ENCODE assay signal across 9 mouse cellular contexts in the genomic region with DNA sequence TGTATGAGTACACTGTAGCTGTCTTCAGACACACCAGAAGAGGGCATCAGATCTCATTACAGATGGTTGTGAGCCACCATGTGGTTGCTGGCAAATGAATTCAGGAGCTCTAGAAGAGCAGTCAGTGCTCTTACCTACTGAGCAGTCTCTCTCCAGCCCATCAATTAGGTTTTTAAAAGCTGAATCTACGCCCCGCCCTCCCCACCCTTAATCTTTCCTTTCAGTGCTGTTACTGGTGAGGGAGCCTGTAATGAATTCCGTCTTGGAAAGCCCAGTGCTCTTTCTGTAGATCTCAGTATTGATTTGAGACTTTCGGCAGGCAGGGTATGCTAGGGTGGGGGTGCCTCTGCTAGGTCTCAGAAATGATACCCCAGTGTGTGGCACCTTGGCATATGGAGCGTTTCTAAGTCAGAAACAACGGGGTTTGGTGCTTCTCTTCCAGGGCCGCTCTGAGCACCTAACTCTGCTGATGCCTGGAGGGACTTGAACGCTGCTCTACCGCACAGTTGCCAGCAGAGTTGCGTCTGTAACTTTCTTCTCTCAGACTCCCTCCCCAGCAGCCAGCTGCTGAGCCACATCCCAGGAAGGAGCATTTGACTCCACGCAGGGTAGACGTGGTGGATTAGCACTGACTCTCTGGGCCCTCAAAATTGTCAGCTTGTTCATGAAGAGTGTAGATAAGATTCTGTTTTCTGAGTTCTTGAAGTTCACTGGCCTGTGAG. TPM values are rescaled to one million over a fixed set of nuclear protein-coding genes. Genes with fewer than 3 reads are reported as not detected.
DNase-seq lines count a peak whose midpoint lies in the region; ATAC-seq and TF ChIP-seq lines count a peak whose summit lies in the region.
"Had no signal": no experiment of that assay in that cellular context is flagged by ENCODE, and none has a peak within 500 bp of the region (broad histone marks: within the 10 kb centered on the region; RNA-seq: fewer than 3 reads in every experiment).

No protein-coding gene starts in this region.

- peak overlapping the region; percentile 2 for H3K4me3 ChIP-seq in gastrocnemius, adult 2 months
- H3K4me3 ChIP-seq in ES-E14 (ENCODE audit: insufficient read depth in 1 of 2, low read depth in 1 of 2, low read length in 2 of 2, poor library complexity in 1 of 2, severe bottlenecking in 1 of 2): peak overlapping the region in 1 of 2 experiments; percentile 29; a peak in 1 of 4 replicates
- no peak overlapping the region for H3K4me3 ChIP-seq in heart, embryonic 13.5 days
- no peak overlapping the region for H3K4me3 ChIP-seq in liver, embryonic 14.5 days (ENCODE audit: insufficient read depth in 1 of 2, low read depth in 2 of 2, low read length in 2 of 2)

- peaks cover 9 to 23% of the 10 kb centered on the region in 2 experiments for H3K4me1 ChIP-seq in ES-E14 (ENCODE audit: control insufficient read depth in 2 of 2, insufficient read depth in 2 of 2, low read length in 2 of 2, poor library complexity in 1 of 2)
- H3K4me1 ChIP-seq in heart, embryonic 13.5 days: peaks cover 60% of the 10 kb centered on the region
- H3K4me1 ChIP-seq in liver, embryonic 14.5 days (replicated peaks; ENCODE audit: control insufficient read depth in 2 of 2, insufficient read depth in 2 of 2, low read length in 1 of 2): peaks cover 6 to 23% of the 10 kb centered on the region in 2 experiments; a peak in 3 of 4 replicates

- H3K4me2 ChIP-seq in heart, embryonic 13.5 days: peak overlapping the region; percentile 51
- no peak overlapping the region for H3K4me2 ChIP-seq in liver, embryonic 14.5 days (ENCODE audit: low read depth)

- peaks cover 2% of the 10 kb centered on the region; the same call in 1 of the 2 replicates for H3K36me3 ChIP-seq in ES-E14 (ENCODE audit: control insufficient read depth, insufficient read depth, low read length, poor library complexity, severe bottlenecking)
- H3K36me3 ChIP-seq in heart, embryonic 13.5 days: peaks cover 14% of the 10 kb centered on the region
- H3K36me3 ChIP-seq in liver, embryonic 14.5 days (replicated peaks; ENCODE audit: control insufficient read depth, insufficient read depth, low read depth): no peaks in the 10 kb centered on the region

- DNase-seq in gastrocnemius, adult 2 months: peak; percentile 39
- DNase-seq in gastrocnemius, postnatal 14 days: no peak
- no peak for DNase-seq in ES-E14 (ENCODE audit: low read depth, low spot score)
- no peak for DNase-seq in liver, embryonic 14.5 days (ENCODE audit: low read depth in 3 of 3, low spot score in 3 of 3)
- no peak for DNase-seq in spleen, adult 18-20 months
- DNase-seq in cerebellum, postnatal 14 days: no peak
- DNase-seq: cerebellum, adult 11 months had no signal

- in situ Hi-C loops in ES-E14 (cut with MboI; ENCODE audit: low sequenced_read_pairs in 2 of 2, unreplicated experiment in 2 of 2): no loop called here

- ATAC-seq in heart, embryonic 13.5 days (ENCODE audit: extremely low read depth, insufficient number of reproducible peaks, low FRiP score, low TSS enrichment): no peak
- peak; percentile 38; the same call in 1 of the 2 replicates for ATAC-seq in liver, embryonic 14.5 days (ENCODE audit: insufficient read depth)
- ATAC-seq in inflammation-experienced regulatory T-cells, adult 6 months: no peak

- no peaks in the 10 kb centered on the region for H3K27me3 ChIP-seq in heart, embryonic 13.5 days (replicated peaks)
- H3K27me3 ChIP-seq in liver, embryonic 14.5 days (ENCODE audit: control insufficient read depth, insufficient read depth, low read length): no peaks in the 10 kb centered on the region

- TF ChIP-seq CTCF in gastrocnemius, adult 2 months (IDR thresholded peaks at IDR 0.05): peak; percentile 19; the same call in 1 of the 2 replicates
- TF ChIP-seq CTCF in liver, embryonic 14.5 days (IDR thresholded peaks at IDR 0.05; ENCODE audit: low read depth): no peak

- peak overlapping the region; percentile 87 for H3K27ac ChIP-seq in gastrocnemius, adult 2 months
- H3K27ac ChIP-seq in ES-E14 (ENCODE audit: insufficient read depth, low read depth, low read length, poor library complexity, severe bottlenecking): peak overlapping the region; percentile 64
- H3K27ac ChIP-seq in heart, embryonic 13.5 days (replicated peaks): peak overlapping the region; percentile 81
- no peak overlapping the region for H3K27ac ChIP-seq in liver, embryonic 14.5 days

- WGBS in heart, embryonic 13.5 days: 23% methylated on average over 12 of the region's 12 CpGs
- 40% methylated on average over 12 of the region's 12 CpGs for WGBS in liver, embryonic 14.5 days (ENCODE audit: insufficient replicate concordance)

- TF ChIP-seq EP300 in liver, embryonic 14.5 days (IDR thresholded peaks at IDR 0.05; ENCODE audit: low read depth): no peak

- intact Hi-C loops in gastrocnemius, adult 2 months (cut with DNase I): no loop called here
- intact Hi-C loops in gastrocnemius, postnatal 14 days (cut with DNase I; ENCODE audit: low total_unique reads): no loop called here

- no peaks in the 10 kb centered on the region for H3K9me3 ChIP-seq in ES-E14 (ENCODE audit: control insufficient read depth, insufficient read depth, low read depth, low read length)
- H3K9me3 ChIP-seq in heart, embryonic 13.5 days: no peaks in the 10 kb centered on the region
- H3K9me3 ChIP-seq in liver, embryonic 14.5 days (ENCODE audit: control insufficient read depth, low read length): no peaks in the 10 kb centered on the region

- peak overlapping the region; percentile 39; the same call in 1 of the 2 replicates for H3K9ac ChIP-seq in ES-E14 (ENCODE audit: insufficient read depth, low read depth, low read length, poor library complexity, severe bottlenecking)
- peak overlapping the region; percentile 66 for H3K9ac ChIP-seq in heart, embryonic 13.5 days
- no peak overlapping the region for H3K9ac ChIP-seq in liver, embryonic 14.5 days (replicated peaks)

TF ChIP-seq in ES-E14, 5 proteins besides CTCF, POLR2A, EP300 and RAD21:
- no peak for TF ChIP-seq CHD2 (IDR thresholded peaks at IDR 0.05; ENCODE audit: low read depth, low read length)
- no peak for TF ChIP-seq MAFK (IDR thresholded peaks at IDR 0.05; ENCODE audit: insufficient read depth, low read depth, low read length)
- no peak for TF ChIP-seq ZNF384 (IDR thresholded peaks at IDR 0.05; ENCODE audit: low read depth, low read length)

RNA-seq across cellular contexts. Expression of a gene that starts 19.7 kb away (rescaled TPM):
- total RNA-seq in gastrocnemius, adult 2 months (2021): 10 to 100 TPM; 13.0 to 17.7 TPM
- 10 to 100 TPM; 22.2 to 22.4 TPM for total RNA-seq in gastrocnemius, postnatal 14 days (2021)
- total RNA-seq in ES-E14 (2012; rRNA removed): 73.9 and 160 TPM in 2 replicates
- 14.9 and 15.4 TPM in 2 replicates for polyA plus RNA-seq in heart, embryonic 13.5 days (2015; fragmentation: Nextera tagmentation; extraction: Ambion mirVana)
- 4.6 TPM in 2 replicates for polyA plus RNA-seq in liver, embryonic 14.5 days (2012; rRNA removed)
- polyA plus RNA-seq in liver, embryonic 14.5 days (2014; fragmentation: Nextera tagmentation; extraction: Ambion mirVana): 8.8 and 10.1 TPM in 2 replicates
- 10 to 100 TPM; 24.8 to 35.4 (median 25.0) TPM for polyA plus RNA-seq in inflammation-experienced regulatory T-cells, adult 6 months (2017; shearing (Covaris generic))

RNA-seq across cellular contexts. Expression of a gene that starts 29.5 kb away (rescaled TPM):
- total RNA-seq in gastrocnemius, adult 2 months (2021): 10 to 100 TPM; 19.0 to 22.9 TPM
- total RNA-seq in gastrocnemius, postnatal 14 days (2021): 10 to 100 TPM; 24.7 to 29.9 TPM
- 296 and 370 TPM in 2 replicates for total RNA-seq in ES-E14 (2012; rRNA removed)
- 167 and 180 TPM in 2 replicates for polyA plus RNA-seq in heart, embryonic 13.5 days (2015; fragmentation: Nextera tagmentation; extraction: Ambion mirVana)
- polyA plus RNA-seq in liver, embryonic 14.5 days (2012; rRNA removed): 355 and 391 TPM in 2 replicates
- polyA plus RNA-seq in liver, embryonic 14.5 days (2014; fragmentation: Nextera tagmentation; extraction: Ambion mirVana): 356 and 377 TPM in 2 replicates
- 100 to 1,000 TPM; 149 to 308 (median 151) TPM for polyA plus RNA-seq in inflammation-experienced regulatory T-cells, adult 6 months (2017; shearing (Covaris generic))

RNA-seq across cellular contexts. Expression of a gene that starts 35.0 kb away (rescaled TPM):
- 10 to 100 TPM; 23.2 to 28.1 TPM for total RNA-seq in gastrocnemius, adult 2 months (2021)
- 10 to 100 TPM; 20.4 to 22.1 TPM for total RNA-seq in gastrocnemius, postnatal 14 days (2021)
- total RNA-seq in ES-E14 (2012; rRNA removed): 31.8 and 36.0 TPM in 2 replicates
- polyA plus RNA-seq in heart, embryonic 13.5 days (2015; fragmentation: Nextera tagmentation; extraction: Ambion mirVana): 35.5 and 40.8 TPM in 2 replicates
- 9.0 and 11.8 TPM in 2 replicates for polyA plus RNA-seq in liver, embryonic 14.5 days (2012; rRNA removed)
- 15.2 and 15.7 TPM in 2 replicates for polyA plus RNA-seq in liver, embryonic 14.5 days (2014; fragmentation: Nextera tagmentation; extraction: Ambion mirVana)
- 10 to 100 TPM; 28.2 to 45.1 (median 37.2) TPM for polyA plus RNA-seq in inflammation-experienced regulatory T-cells, adult 6 months (2017; shearing (Covaris generic))
